Mouse (Mus musculus): ENCODE results near the gene Ppp1r13b. TPM values are rescaled to one million over a fixed set of nuclear protein-coding genes. Genes with fewer than 3 reads are reported as not detected.
"Not testable (repeated sequence)": the region's sequence is repeated elsewhere in the genome, so short reads cannot be mapped to it uniquely, and the experiment has no call there.

Gene Ppp1r13b
- polyA plus RNA-seq (2012; rRNA removed), result 13.7 and 13.8 TPM in 2 replicates

GRCm38 (mm10) chr12:111907970-111908681, at the start of gene Ppp1r13b:
Gene Ppp1r13b (minus strand): TSS chr12:111908110.
- no peaks in the 10 kb centered on the region for H3K27me3 ChIP-seq (ENCODE audit: control insufficient read depth, insufficient read depth, low read length)
- DNase-seq (ENCODE audit: low read depth in 1 of 2, low spot score in 2 of 2), result peak; percentile 77 to 92
- under 1% methylated on average over 77 of the region's 80 CpGs for WGBS

GRCm38 (mm10) chr12:111956173-111956572, 48.3 kb upstream of the Ppp1r13b start:
- Histone ChIP-seq H3K27ac (ENCODE audit: insufficient read depth, low read length) (no peak overlapping the region), H3K4me3 (ENCODE audit: extremely low read depth, insufficient read depth, insufficient read length) (no peak overlapping the region), H3K27me3 (ENCODE audit: control insufficient read depth, insufficient read depth, low read length) (no peaks in the 10 kb centered on the region), H3K4me1 (ENCODE audit: control insufficient read depth, insufficient read depth, insufficient read length) (no peaks in the 10 kb centered on the region), H3K36me3 (ENCODE audit: control insufficient read depth, insufficient read depth, low read length) (peaks cover 5% of the 10 kb centered on the region)
- no peak for TF ChIP-seq POLR2A (IDR thresholded peaks at IDR 0.05; ENCODE audit: low read depth, low read length)
- TF ChIP-seq CTCF (IDR thresholded peaks at IDR 0.05; ENCODE audit: extremely low read depth, insufficient read depth, insufficient read length, insufficient replicate concordance), result no peak
- 93% methylated on average over 5 of the region's 5 CpGs for WGBS
- no peak for DNase-seq (ENCODE audit: low read depth in 1 of 2, low spot score in 2 of 2)

More at GRCm38 (mm10) chr12:111907970-111908681, at the start of gene Ppp1r13b:
- Histone ChIP-seq H3K36me3 (ENCODE audit: control insufficient read depth, insufficient read depth, low read length) (no peaks in the 10 kb centered on the region), H3K4me3 (ENCODE audit: extremely low read depth, insufficient read depth, insufficient read length) (peak within 1 kb of the TSS; percentile 89), H3K27ac (ENCODE audit: insufficient read depth, low read length) (peak within 1 kb of the TSS; percentile 93), H3K4me1 (ENCODE audit: control insufficient read depth, insufficient read depth, insufficient read length) (peaks cover 21% of the 10 kb centered on the region)
- TF ChIP-seq CTCF (IDR thresholded peaks at IDR 0.05; ENCODE audit: extremely low read depth, insufficient read depth, insufficient read length, insufficient replicate concordance) (no peak), POLR2A (IDR thresholded peaks at IDR 0.05; ENCODE audit: low read depth, low read length) (peak; percentile 83)

GRCm38 (mm10) chr12:111951701-111952100, 43.8 kb upstream of the Ppp1r13b start:
- TF ChIP-seq CTCF (IDR thresholded peaks at IDR 0.05; ENCODE audit: extremely low read depth, insufficient read depth, insufficient read length, insufficient replicate concordance) (no peak), POLR2A (IDR thresholded peaks at IDR 0.05; ENCODE audit: low read depth, low read length) (no peak)
- Histone ChIP-seq H3K4me3 (ENCODE audit: extremely low read depth, insufficient read depth, insufficient read length) (no peak overlapping the region), H3K4me1 (ENCODE audit: control insufficient read depth, insufficient read depth, insufficient read length) (no peaks in the 10 kb centered on the region), H3K27me3 (ENCODE audit: control insufficient read depth, insufficient read depth, low read length) (no peaks in the 10 kb centered on the region), H3K36me3 (ENCODE audit: control insufficient read depth, insufficient read depth, low read length) (no peaks in the 10 kb centered on the region), H3K27ac (ENCODE audit: insufficient read depth, low read length) (no peak overlapping the region)
- 87% methylated on average over 5 of the region's 5 CpGs for WGBS
- no peak for DNase-seq (ENCODE audit: low read depth in 1 of 2, low spot score in 2 of 2)

GRCm38 (mm10) chr12:111950486-111950885, 42.6 kb upstream of the Ppp1r13b start:
- no peak for TF ChIP-seq POLR2A (IDR thresholded peaks at IDR 0.05; ENCODE audit: low read depth, low read length)
- TF ChIP-seq CTCF (IDR thresholded peaks at IDR 0.05; ENCODE audit: extremely low read depth, insufficient read depth, insufficient read length, insufficient replicate concordance), result no peak
- no peaks in the 10 kb centered on the region for H3K27me3 ChIP-seq (ENCODE audit: control insufficient read depth, insufficient read depth, low read length)
- no peak overlapping the region for H3K4me3 ChIP-seq (ENCODE audit: extremely low read depth, insufficient read depth, insufficient read length)
- WGBS, result 85% methylated on average over 5 of the region's 5 CpGs
- peaks cover 1% of the 10 kb centered on the region; the same call in 1 of the 2 replicates for H3K4me1 ChIP-seq (ENCODE audit: control insufficient read depth, insufficient read depth, insufficient read length)
- no peak overlapping the region for H3K27ac ChIP-seq (ENCODE audit: insufficient read depth, low read length)
- no peaks in the 10 kb centered on the region for H3K36me3 ChIP-seq (ENCODE audit: control insufficient read depth, insufficient read depth, low read length)
- no peak for DNase-seq (ENCODE audit: low read depth in 1 of 2, low spot score in 2 of 2)

- Histone ChIP-seq H3K27ac (ENCODE audit: insufficient read depth, low read length) (peak overlapping the region; percentile 26; the same call in 1 of the 2 replicates), H3K27me3 (ENCODE audit: control insufficient read depth, insufficient read depth, low read length) (no peaks in the 10 kb centered on the region), H3K4me1 (ENCODE audit: control insufficient read depth, insufficient read depth, insufficient read length) (peaks cover 12% of the 10 kb centered on the region; the same call in 1 of the 2 replicates), H3K36me3 (ENCODE audit: control insufficient read depth, insufficient read depth, low read length) (no peaks in the 10 kb centered on the region), H3K4me3 (ENCODE audit: extremely low read depth, insufficient read depth, insufficient read length) (no peak overlapping the region)
- peak; percentile 90; the same call in 1 of the 2 replicates for TF ChIP-seq CTCF (IDR thresholded peaks at IDR 0.05; ENCODE audit: extremely low read depth, insufficient read depth, insufficient read length, insufficient replicate concordance)
- TF ChIP-seq POLR2A (IDR thresholded peaks at IDR 0.05; ENCODE audit: low read depth, low read length), result no peak
- 19% methylated on average over 2 of the region's 2 CpGs for WGBS
- peak; percentile 65 to 78 for DNase-seq (ENCODE audit: low read depth in 1 of 2, low spot score in 2 of 2)
Observed at GRCm38 (mm10) chr12:111946716-111947115, 38.8 kb upstream of the Ppp1r13b start.

- H3K36me3 ChIP-seq (ENCODE audit: control insufficient read depth, insufficient read depth, low read length); DNase-seq (ENCODE audit: low read depth in 1 of 2, low spot score in 2 of 2); H3K27me3 ChIP-seq (ENCODE audit: control insufficient read depth, insufficient read depth, low read length); H3K4me3 ChIP-seq (ENCODE audit: extremely low read depth, insufficient read depth, insufficient read length): not testable (repeated sequence)
- Histone ChIP-seq H3K27ac (ENCODE audit: insufficient read depth, low read length) (peak overlapping the region; percentile 42; the same call in 1 of the 2 replicates), H3K4me1 (ENCODE audit: control insufficient read depth, insufficient read depth, insufficient read length) (peaks cover 12% of the 10 kb centered on the region; the same call in 1 of the 2 replicates)
- WGBS, result 17% methylated on average over 13 of the region's 15 CpGs
Observed at GRCm38 (mm10) chr12:111945765-111946655, 38.1 kb upstream of the Ppp1r13b start.
